Mouse (Mus musculus) heart, adult 11 months (tissue): ENCODE measurements at regions not wholly inside any gene's neighbourhood (a gene's known extent, or its start where the extent isn't known, plus 50 kb on each side); places are given as distances from the start of the nearest gene placed in this dataset.

ENCODE experiments used
- DNase-seq: peaks from one replicate; pipeline ENCODE4 v3.0.0; 2022

DNA sequence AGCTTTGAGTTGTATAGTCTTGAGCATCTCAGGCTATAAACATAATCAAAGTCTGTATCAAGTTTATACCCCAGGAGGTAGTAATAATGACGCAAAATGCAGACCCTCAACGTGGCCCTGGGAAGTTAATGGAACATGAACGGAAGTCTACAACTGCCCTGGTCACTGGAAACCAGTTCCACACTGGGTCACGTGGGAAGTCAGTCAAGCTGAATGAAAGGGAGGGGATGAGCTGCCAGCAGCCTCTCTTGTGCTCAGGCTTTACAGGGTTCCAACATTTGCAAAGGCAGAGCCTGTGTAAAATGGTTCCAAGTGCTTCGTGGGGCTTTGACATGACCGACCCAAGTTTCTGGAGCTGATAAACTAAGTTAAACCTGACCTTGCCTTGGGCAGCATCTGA lies 229.4 kb downstream of the Lnpk start:
- peak; percentile 54 for DNase-seq

DNA sequence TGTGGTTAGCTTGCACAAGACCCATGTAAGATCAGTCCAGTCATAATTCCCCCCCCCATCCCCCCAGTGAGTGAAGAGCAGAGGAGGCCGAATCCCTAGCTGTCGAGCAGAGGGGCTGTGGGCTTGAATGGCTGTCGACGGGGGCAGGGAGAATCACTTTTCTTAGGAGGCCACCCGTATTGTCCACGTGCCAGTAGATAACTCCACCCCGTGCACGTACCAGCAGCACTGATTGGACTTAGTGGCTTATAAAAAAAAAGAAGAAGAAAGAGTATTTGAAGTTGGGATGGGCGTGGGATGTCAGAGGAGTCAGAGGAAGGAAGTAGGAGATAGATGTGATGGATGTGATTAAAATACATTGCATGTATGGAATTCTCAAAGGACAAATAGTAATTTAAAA lies 272.9 kb downstream of the Lnpk start:
- DNase-seq: peak; percentile 51

DNA sequence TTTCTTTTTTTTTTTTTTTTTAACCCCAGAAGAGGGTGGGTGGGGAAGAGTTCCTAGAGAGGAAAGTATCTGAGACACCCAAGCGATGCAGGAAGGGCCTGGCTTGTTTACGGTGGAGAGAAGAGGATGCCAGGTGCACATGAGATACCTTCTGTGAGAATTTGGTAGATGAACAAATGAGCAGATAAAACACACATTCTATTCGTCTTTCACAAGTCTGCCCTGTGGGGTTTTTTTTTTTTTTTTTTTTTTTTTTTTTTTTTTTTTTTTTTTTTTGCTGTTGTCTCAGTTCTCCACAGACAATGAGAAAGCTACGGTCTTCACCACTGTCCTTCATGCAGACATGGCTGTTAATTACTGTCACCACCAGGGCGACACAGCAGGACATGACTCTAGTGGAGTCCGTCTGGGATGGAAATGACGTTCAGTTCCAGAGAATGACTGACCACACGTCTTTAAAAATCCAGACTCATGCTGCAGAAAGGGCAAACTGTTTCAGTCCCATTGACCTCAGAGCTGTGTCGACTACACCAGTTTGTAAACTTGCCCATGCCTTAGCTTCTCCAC lies 278.3 kb downstream of the Lnpk start:
- no peak for DNase-seq

DNA sequence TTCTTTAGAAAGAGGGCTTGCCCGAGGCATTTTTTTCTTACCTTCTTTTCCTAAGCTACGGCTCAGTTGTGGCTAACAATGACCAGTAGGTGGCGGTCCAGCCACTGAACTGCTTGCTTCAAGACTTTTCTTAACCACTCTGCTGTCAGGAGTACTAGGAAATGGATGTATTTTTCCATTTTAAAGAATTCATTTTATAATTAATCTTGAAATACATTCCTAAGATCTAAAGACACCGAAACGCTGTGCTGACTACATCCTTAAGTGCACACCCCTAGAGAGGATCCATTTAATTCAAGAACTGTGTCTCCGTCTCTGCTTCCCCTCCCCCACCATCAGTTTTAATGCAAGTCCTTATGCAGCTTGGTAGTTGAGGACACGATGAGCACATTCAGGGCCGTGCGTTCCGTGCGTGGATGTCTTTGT lies 278.9 kb downstream of the Lnpk start:
- DNase-seq: no peak

DNA sequence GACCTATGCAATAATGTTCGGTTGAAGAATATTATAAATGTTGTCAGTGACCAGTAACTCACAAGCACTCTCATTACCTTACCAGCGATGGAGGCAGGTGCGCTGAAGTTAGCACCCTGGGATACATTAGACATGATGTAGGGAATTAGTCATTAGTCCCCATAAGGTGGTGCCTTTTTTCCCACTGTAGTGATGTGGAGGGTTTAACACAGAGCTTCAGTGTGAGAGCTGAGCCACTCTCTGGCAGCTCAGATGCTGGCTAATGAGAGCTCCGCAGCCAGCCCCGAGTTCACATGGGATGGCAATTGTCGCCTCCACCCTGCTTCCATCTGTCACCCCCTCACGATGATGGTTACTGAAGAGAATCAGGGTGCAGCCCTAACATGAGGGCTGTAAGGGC lies 286.6 kb downstream of the Lnpk start:
- DNase-seq: no peak

DNA sequence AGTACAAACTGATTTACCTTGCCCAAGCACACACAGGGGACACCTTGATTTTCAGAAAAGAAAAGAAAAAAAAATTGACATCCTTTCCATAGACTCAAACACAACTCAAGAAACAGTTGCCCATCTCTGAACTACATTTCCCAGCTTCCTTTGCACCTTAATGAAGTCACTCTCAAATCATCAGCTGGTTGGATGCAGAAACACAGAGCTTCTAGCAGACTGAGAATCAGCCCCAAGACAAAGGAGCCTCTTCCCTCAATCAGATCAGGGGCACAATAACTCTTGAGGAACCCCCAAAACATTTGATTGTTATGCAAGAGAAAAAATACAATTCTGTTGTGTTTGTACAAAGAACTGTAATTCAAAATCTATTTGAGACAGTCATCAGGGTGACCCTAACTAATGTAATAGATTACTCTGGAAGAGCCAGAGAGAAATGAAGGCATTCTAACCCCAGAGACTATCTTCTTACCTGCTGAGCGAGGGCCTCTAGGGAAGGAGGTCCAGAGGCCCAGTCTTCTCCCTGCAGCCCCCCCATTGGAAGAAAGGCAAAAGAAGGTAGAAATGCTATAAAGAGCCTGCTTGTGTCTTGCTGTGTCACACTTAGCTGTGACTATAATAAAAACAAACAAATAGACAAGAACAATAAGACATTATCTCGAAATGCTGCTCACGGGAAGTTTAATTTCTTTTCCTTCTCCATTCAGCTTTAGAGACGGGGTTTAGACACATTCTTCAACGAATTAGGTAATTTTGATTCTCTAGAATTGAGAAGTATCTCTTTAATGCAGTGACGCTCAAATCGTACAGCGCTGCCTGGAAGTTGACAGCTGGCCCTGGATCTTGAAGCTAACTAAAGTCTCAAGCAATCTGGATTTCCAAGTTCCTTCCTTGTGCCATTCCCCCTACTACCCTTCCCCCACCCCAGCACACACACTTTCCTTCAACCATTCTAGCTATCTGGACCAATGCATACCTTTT lies 287.5 kb downstream of the Lnpk start:
- DNase-seq: no peak

DNA sequence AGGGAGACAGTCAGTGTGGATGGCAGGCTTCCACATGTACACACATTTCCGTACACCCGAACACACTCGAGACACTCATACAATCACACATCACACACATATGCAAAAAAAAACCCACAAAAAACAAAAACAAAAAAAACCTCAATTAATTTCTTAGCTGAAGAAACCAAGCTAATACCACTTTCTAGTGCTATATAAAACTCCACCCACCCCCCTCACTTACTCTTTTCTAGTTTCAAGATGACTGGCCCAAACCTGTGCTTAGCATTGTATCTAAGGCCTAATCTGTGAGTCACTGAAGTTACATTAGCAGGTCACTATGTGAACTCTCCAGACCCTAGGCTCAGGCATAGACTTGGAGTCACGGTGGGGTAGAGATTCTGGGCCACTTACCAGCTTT lies 293.6 kb downstream of the Lnpk start:
- no peak for DNase-seq

GRCm38 (mm10) chr2:74264963-74265362 lies 314.3 kb downstream of the Lnpk start:
- DNase-seq: no peak

- no peak for DNase-seq
Measured at GRCm38 (mm10) chr2:74257034-74257781, 322.0 kb downstream of the Lnpk start.

- no peak for DNase-seq
Measured at GRCm38 (mm10) chr2:74247521-74247920, 331.7 kb downstream of the Lnpk start.

DNA sequence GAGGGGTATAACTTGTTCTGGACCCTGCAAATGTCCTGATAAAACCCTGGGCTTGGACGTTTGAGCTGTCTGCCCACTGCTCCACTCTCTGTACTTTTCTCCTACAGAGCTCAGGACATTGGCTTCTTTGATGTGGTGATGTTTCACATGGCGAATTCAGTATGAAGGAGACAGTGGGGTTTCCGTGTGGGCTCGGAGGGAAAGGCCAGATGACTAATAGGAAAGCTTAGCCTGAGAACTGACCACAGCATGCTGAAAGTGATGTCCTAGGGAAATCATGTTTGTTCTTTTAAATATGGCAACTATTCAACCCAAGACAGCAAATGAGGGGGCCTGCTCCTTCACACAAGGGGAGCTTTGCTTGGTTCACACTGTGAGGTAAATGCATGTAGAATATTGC lies 332.6 kb downstream of the Lnpk start:
- no peak for DNase-seq

DNA sequence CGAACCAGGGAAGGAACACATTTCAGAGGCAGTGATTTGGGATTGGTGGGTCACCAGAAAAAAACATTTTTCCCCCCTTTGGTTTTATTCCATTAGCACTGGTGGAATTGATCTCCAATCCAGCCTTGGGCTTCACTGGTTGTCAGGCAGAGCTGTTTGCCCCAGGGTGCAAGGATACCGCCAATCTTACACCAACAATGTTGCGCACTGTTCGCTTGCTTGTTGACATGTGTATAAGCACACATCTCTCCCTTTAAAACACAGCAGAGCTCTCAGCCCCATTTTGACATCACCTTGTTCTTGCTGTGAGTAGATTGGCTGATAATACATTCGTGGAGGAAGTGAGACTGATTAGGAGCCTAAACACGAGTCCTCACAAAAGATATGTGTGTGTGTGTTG lies 333.1 kb upstream of the Atp5g3 start:
- DNase-seq: no peak

GRCm38 (mm10) chr2:74243801-74244200 lies 332.7 kb upstream of the Atp5g3 start:
- no peak for DNase-seq

DNA sequence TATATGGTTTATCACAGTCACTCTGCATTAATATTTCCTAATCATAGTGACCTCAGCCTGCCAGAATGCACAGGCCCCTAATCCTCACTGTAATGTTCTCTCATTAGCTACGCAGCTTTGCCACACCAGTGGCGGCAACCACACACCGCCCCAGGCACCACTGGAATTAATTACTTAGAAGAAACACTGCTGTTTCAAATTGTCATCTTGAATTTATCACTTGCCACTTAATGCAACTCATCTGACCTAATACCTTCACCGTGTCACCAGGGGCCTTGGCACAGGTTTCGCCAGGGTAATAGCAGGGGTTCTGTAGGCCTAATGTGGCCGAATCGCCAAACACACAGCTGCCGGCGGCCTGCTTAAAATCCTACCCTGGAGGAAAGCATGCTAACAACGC lies 328.5 kb upstream of the Atp5g3 start:
- no peak for DNase-seq

DNA sequence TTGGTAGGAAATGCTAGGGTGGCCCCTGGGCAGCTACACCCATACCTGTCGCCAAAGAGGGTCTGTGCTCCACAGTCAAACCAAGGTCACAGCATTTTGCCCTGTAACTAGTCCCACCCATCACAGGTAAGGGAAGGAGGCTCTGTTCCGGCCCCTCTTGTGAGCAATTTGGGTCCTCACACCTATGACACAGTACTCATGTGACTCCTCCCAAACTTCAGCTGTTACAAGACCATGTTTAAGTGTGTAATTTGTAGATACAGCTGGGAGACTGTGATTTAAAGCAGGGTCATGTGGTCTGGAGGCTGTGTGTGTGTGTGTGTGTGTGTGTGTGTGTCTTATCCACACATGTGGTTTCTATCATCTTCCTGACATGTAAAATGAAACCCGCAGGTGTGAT lies 306.3 kb upstream of the Atp5g3 start:
- no peak for DNase-seq

GRCm38 (mm10) chr2:74210210-74210609 lies 299.1 kb upstream of the Atp5g3 start:
- no peak for DNase-seq

- DNase-seq: no peak
Measured at GRCm38 (mm10) chr2:74209421-74209917, 298.3 kb upstream of the Atp5g3 start.

GRCm38 (mm10) chr2:74207440-74207839 lies 296.3 kb upstream of the Atp5g3 start:
- no peak for DNase-seq

GRCm38 (mm10) chr2:74202776-74203175 lies 291.6 kb upstream of the Atp5g3 start:
- peak; percentile 54 for DNase-seq

DNA sequence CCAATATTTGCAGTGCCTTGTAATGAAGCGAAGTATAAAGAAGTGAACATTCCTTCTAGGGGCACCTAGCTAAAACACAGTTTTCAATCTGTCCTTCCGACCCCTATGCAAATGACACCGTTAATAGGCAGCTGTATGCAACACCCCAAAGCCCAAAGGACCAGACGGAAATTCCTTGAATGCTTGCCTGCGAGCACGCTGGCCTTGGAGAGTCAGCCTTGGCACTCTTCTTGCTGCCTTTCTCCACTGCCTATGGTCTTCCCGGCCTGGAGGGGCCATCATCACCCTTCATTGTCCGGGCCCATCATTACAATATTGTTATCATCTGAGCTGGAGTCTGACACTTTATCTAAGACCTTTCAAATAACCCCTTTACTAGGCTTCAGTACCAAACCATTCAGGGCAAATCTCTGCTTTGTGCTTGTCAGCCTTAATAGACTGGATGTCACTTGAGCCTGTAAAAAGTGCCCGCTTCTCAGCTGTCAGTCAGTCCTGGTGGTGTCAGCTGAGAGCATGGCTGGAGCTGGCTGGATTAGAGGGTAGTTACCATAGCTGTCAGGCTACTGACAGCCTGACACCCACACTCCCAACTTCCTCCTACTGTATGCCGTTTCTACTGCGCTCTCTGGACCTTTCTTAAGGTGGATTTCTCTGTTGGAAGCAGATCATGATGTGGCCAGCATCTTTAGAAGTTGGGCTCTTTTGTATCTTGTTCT lies 290.6 kb upstream of the Atp5g3 start:
- DNase-seq: peak; percentile 79

- no peak for DNase-seq
Measured at GRCm38 (mm10) chr2:74199550-74199949, 288.4 kb upstream of the Atp5g3 start.

DNA sequence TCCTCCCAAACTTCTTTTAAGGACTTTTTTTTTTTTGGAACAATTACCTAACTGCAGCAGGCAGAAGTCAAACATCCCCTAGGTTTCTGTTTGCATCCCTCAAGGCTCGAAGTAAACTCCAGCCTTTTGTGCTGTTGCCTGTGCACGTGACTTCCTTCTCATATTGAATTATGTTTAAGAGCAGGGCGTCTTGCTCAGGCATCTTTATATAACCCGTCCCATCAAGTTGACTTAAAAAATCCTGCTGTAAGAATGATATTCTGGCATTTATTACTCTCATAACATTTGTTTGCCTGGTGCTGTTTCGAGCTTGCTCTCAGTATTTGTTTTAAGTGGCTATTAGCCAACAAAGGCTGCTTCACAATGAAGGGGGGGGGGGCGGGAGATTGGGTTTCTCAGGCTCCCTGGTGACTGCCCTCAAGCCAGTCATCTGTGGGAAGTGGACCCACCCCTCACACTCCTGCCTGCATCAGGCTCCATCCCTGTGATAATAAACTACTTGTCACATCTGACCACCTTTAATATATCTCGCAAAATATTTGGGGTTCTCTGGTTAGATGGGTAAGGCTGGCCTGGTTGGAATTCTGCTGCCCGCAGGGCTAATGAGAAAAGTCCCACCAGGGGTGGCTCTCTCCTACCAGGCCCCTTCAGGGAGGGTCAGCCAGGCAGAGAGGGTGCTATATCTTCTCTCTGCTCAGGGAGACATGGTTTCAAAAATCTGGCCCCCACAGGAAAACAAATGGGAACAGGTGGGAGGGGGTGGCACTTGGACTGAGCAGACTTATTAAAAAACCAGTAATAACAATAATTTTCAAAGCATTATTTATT lies 277.1 kb upstream of the Atp5g3 start:
- peak; percentile 81 for DNase-seq
